Mouse (Mus musculus) embryonic facial prominence, embryonic 14.5 days (tissue): ENCODE data around the gene Eml1. TPM values are rescaled to one million over a fixed set of nuclear protein-coding genes. Genes with fewer than 3 reads are reported as not detected.

Experiments
- ATAC-seq: fragments of 200-750 bp; cut with Nextera tagmentation; 2 replicates; pipeline ENCODE4 v1.8.0; 2017; ENCODE audit warnings: low read depth, moderate number of reproducible peaks, moderate TSS enrichment
- DNase-seq: peaks from one replicate; pipeline ENCODE4 v3.0.0-alpha.2; 2015; ENCODE audit warnings: low spot score
- H3K27ac ChIP-seq: fragments of 300-500 bp; sonication (generic); replicated peaks from 2 replicates; pipeline ENCODE4 v1.5.1; 2014; ENCODE audit warnings: low read depth, mild to moderate bottlenecking, low read length, moderate library complexity
- H3K27me3 ChIP-seq: fragments of 300-500 bp; sonication (generic); replicated peaks from 2 replicates; pipeline ENCODE4 v1.6.1; 2014; ENCODE audit warnings: low read length; ENCODE audit not compliant: control insufficient read depth, insufficient read depth
- H3K36me3 ChIP-seq: fragments of 300-500 bp; sonication (generic); 2 replicates; pipeline ENCODE4 v1.6.1; 2014; ENCODE audit warnings: low read length, mixed read lengths; ENCODE audit not compliant: control insufficient read depth, insufficient read depth
- H3K4me1 ChIP-seq: fragments of 300-500 bp; sonication (generic); 2 replicates; pipeline ENCODE4 v1.6.1; 2014; ENCODE audit warnings: antibody characterized with exemption, low read length; ENCODE audit not compliant: control insufficient read depth, insufficient read depth
- H3K4me2 ChIP-seq: fragments of 300-500 bp; sonication (generic); 2 replicates; pipeline ENCODE4 v1.6.1; 2014; ENCODE audit warnings: low read depth, mild to moderate bottlenecking, low read length, moderate library complexity, mixed read lengths
- H3K4me3 ChIP-seq: fragments of 300-500 bp; sonication (generic); 2 replicates; pipeline ENCODE4 v1.5.1; 2014; ENCODE audit warnings: low read depth, mild to moderate bottlenecking, low read length
- H3K9ac ChIP-seq: fragments of 300-500 bp; sonication (generic); 2 replicates; pipeline ENCODE4 v1.6.1; 2014; ENCODE audit warnings: low read depth, mild to moderate bottlenecking, low read length, moderate library complexity, mixed read lengths
- H3K9me3 ChIP-seq: fragments of 300-500 bp; sonication (generic); 2 replicates; pipeline ENCODE4 v1.6.1; 2016; ENCODE audit warnings: low read length; ENCODE audit not compliant: control insufficient read depth
- WGBS: fragments of 180-500 bp; shearing (Covaris S2); extraction: QIAGEN DNeasy Blood & Tissue Kit; methylation state at CpG from one replicate; pipeline ENCODE4 v1.1.7; 2014; 5-methylcytosine and 5-hydroxymethylcytosine counted together
- polyA plus RNA-seq: library from polyadenylated mRNA; unstranded; fragments of >200 nt; fragmentation: Nextera tagmentation; extraction: Ambion mirVana; gene quantifications from 2 replicates; pipeline ENCODE4 v1.2.1, GENCODE M21; 2014

Gene Eml1
- 62.3 and 62.8 TPM in 2 replicates for polyA plus RNA-seq

GRCm38 (mm10) chr12:108370596-108371428 lies at the start of gene Eml1:
Gene Eml1, plus strand, starts transcription at chr12:108370957.
- Histone ChIP-seq H3K4me3 (no peak within 1 kb of the TSS), H3K9me3 (no peaks in the 10 kb centered on the region), H3K27ac (no peak within 1 kb of the TSS), H3K27me3 (no peaks in the 10 kb centered on the region), H3K36me3 (no peaks in the 10 kb centered on the region), H3K4me1 (no peaks in the 10 kb centered on the region; the same call in 1 of the 2 replicates), H3K9ac (no peak within 1 kb of the TSS), H3K4me2 (no peak within 1 kb of the TSS)
- WGBS, result 70% methylated on average over 17 of the region's 19 CpGs
- DNase-seq (no peak), ATAC-seq (peak; percentile 27; the same call in 1 of the 2 replicates)

- DNase-seq (no peak), ATAC-seq (no peak)
- Histone ChIP-seq H3K4me2 (no peak overlapping the region), H3K4me3 (no peak overlapping the region), H3K9me3 (no peaks in the 10 kb centered on the region), H3K36me3 (no peaks in the 10 kb centered on the region), H3K27ac (no peak overlapping the region), H3K4me1 (peaks cover 9% of the 10 kb centered on the region; the same call in 1 of the 2 replicates), H3K27me3 (peaks cover 52% of the 10 kb centered on the region), H3K9ac (no peak overlapping the region)
- WGBS, result 51% methylated on average over 5 of the region's 5 CpGs
These were observed 44.4 kb upstream of the Eml1 start for GRCm38 (mm10) chr12:108326401-108326800.

GRCm38 (mm10) chr12:108327889-108328491 lies 42.8 kb upstream of the Eml1 start:
- peaks cover 9% of the 10 kb centered on the region; the same call in 1 of the 2 replicates for H3K4me1 ChIP-seq
- peak; percentile 53 for ATAC-seq
- no peaks in the 10 kb centered on the region for H3K36me3 ChIP-seq
- peak; percentile 75 for DNase-seq
- H3K4me2 ChIP-seq, result peak overlapping the region; percentile 80
- no peak overlapping the region for H3K27ac ChIP-seq
- under 1% methylated on average over 26 of the region's 66 CpGs for WGBS
- H3K9ac ChIP-seq, result peak overlapping the region; percentile 48
- H3K4me3 ChIP-seq, result peak overlapping the region; percentile 47
- H3K9me3 ChIP-seq, result no peaks in the 10 kb centered on the region
- H3K27me3 ChIP-seq, result peaks cover 46% of the 10 kb centered on the region

- H3K36me3 ChIP-seq, result no peaks in the 10 kb centered on the region
- peak overlapping the region; percentile 9; the same call in 1 of the 2 replicates for H3K27ac ChIP-seq
- H3K4me1 ChIP-seq, result peaks cover 13% of the 10 kb centered on the region
- H3K4me2 ChIP-seq, result peak overlapping the region; percentile 100
- under 1% methylated on average over 16 of the region's 16 CpGs for WGBS
- DNase-seq (peak; percentile 88), ATAC-seq (peak; percentile 64)
- H3K9ac ChIP-seq, result peak overlapping the region; percentile 5; the same call in 1 of the 2 replicates
- no peaks in the 10 kb centered on the region for H3K9me3 ChIP-seq
- peak overlapping the region; percentile 72 for H3K4me3 ChIP-seq
- H3K27me3 ChIP-seq, result peaks cover 34% of the 10 kb centered on the region
These were observed 37.7 kb upstream of the Eml1 start for GRCm38 (mm10) chr12:108333056-108333455.

GRCm38 (mm10) chr12:108333481-108333882 lies 37.3 kb upstream of the Eml1 start:
- ATAC-seq (peak; percentile 9), DNase-seq (peak; percentile 31)
- under 1% methylated on average over 22 of the region's 22 CpGs for WGBS
- no peaks in the 10 kb centered on the region for H3K9me3 ChIP-seq
- peak overlapping the region; percentile 5; the same call in 1 of the 2 replicates for H3K9ac ChIP-seq
- H3K27me3 ChIP-seq, result peaks cover 30% of the 10 kb centered on the region
- peak overlapping the region; percentile 9; the same call in 1 of the 2 replicates for H3K27ac ChIP-seq
- H3K4me1 ChIP-seq, result peaks cover 9% of the 10 kb centered on the region
- H3K36me3 ChIP-seq, result no peaks in the 10 kb centered on the region
- peak overlapping the region; percentile 100 for H3K4me2 ChIP-seq
- H3K4me3 ChIP-seq, result peak overlapping the region; percentile 72

GRCm38 (mm10) chr12:108333895-108334445 lies 36.8 kb upstream of the Eml1 start, which contains the start of gene Cyp46a1:
Gene Cyp46a1, plus strand, starts transcription at chr12:108334381.
- H3K9me3 ChIP-seq, result no peaks in the 10 kb centered on the region
- ATAC-seq (peak; percentile 92), DNase-seq (peak; percentile 100)
- peak within 1 kb of the TSS; percentile 58; the same call in 1 of the 2 replicates for H3K27ac ChIP-seq
- H3K9ac ChIP-seq, result peak within 1 kb of the TSS; percentile 69
- no peaks in the 10 kb centered on the region for H3K36me3 ChIP-seq
- H3K4me1 ChIP-seq, result peaks cover 8% of the 10 kb centered on the region
- under 1% methylated on average over 23 of the region's 56 CpGs for WGBS
- peak within 1 kb of the TSS; percentile 100 for H3K4me2 ChIP-seq
- peak within 1 kb of the TSS; percentile 72 for H3K4me3 ChIP-seq
- peaks cover 25% of the 10 kb centered on the region for H3K27me3 ChIP-seq

- Histone ChIP-seq H3K9ac (peak overlapping the region; percentile 69), H3K36me3 (no peaks in the 10 kb centered on the region), H3K4me3 (peak overlapping the region; percentile 72), H3K9me3 (no peaks in the 10 kb centered on the region), H3K4me1 (peaks cover 8% of the 10 kb centered on the region), H3K4me2 (peak overlapping the region; percentile 100), H3K27ac (peak overlapping the region; percentile 58; the same call in 1 of the 2 replicates), H3K27me3 (peaks cover 21% of the 10 kb centered on the region)
- DNase-seq (peak; percentile 55), ATAC-seq (peak; percentile 12)
- 3% methylated on average over 26 of the region's 32 CpGs for WGBS
These were observed 36.2 kb upstream of the Eml1 start for GRCm38 (mm10) chr12:108334529-108334928.

GRCm38 (mm10) chr12:108338572-108339190 lies 32.1 kb upstream of the Eml1 start:
- Histone ChIP-seq H3K27me3 (peaks cover 11% of the 10 kb centered on the region), H3K36me3 (no peaks in the 10 kb centered on the region), H3K4me1 (peaks cover 3% of the 10 kb centered on the region; the same call in 1 of the 2 replicates), H3K27ac (no peak overlapping the region), H3K9ac (no peak overlapping the region), H3K9me3 (no peaks in the 10 kb centered on the region), H3K4me3 (no peak overlapping the region), H3K4me2 (no peak overlapping the region)
- no peak for ATAC-seq
- 16% methylated on average over 13 of the region's 14 CpGs for WGBS
- DNase-seq, result peak; percentile 22
